Mouse (Mus musculus) kidney, adult 2 months (tissue): ENCODE results near the gene Srsf1.

Experiments used
- CTCF ChIP-seq: fragments of 200-500 bp; conservative IDR thresholded peaks from 2 replicates; pipeline ENCODE4 v1.5.1; 2011; ENCODE audit warnings: low read depth, mild to moderate bottlenecking, control low read depth, low read length, moderate library complexity, mixed read lengths; ENCODE audit not compliant: insufficient read depth, insufficient read length
- POLR2A ChIP-seq: fragments of 200-500 bp; IDR thresholded peaks from one replicate; pipeline ENCODE4 v1.6.1; 2011; ENCODE audit warnings: low read depth, low read length, control low read depth

DNA sequence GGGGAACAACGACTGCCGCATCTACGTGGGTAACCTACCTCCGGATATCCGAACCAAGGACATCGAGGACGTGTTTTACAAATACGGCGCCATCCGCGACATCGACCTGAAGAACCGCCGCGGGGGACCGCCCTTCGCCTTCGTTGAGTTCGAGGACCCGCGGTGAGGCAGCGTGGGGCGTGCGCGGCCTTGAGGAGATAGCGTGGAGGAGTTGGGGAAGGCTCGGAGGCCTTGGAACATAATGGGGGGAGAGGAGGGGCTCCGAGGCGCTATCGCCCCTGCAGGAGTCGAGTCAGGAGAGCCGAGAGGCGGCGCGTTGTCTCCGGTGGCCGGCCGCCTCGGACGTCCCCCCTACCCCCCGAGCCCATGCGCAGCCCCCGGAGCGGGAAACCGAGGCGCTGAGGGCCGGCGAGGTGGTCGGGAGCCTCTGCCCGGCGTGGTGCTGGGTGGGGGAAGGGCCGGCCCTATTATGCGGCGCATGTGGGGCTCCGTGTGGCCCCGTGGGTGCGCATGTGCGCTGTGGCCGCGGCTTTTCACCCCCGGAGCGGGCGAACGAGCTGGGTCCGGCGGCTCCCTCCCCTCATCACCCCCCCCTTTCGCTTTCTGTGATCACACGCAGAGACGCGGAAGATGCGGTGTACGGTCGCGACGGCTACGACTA, 828 bp downstream of the Srsf1 start:
- TF ChIP-seq CTCF (no peak), POLR2A (no peak)
